Mouse (Mus musculus) heart, postnatal 0 days (tissue): ENCODE measurements around the gene Ccdc149. TPM values are rescaled to one million over a fixed set of nuclear protein-coding genes. Genes with fewer than 3 reads are reported as not detected.

ENCODE experiments used
- ATAC-seq: fragments of 200-750 bp; cut with Nextera tagmentation; 2 replicates; pipeline ENCODE4 v1.8.0; 2017; ENCODE audit warnings: low read depth, moderate number of reproducible peaks, moderate library complexity; ENCODE audit not compliant: insufficient read depth
- DNase-seq: peaks from one replicate; pipeline ENCODE4 v3.0.0-alpha.2; 2016; ENCODE audit warnings: low spot score
- H3K27ac ChIP-seq: fragments of 300-500 bp; sonication (generic); 2 replicates; pipeline ENCODE4 v1.5.1; 2014; ENCODE audit warnings: low read depth, mild to moderate bottlenecking
- H3K27me3 ChIP-seq: fragments of 300-500 bp; sonication (generic); 2 replicates; pipeline ENCODE4 v1.6.1; 2014; ENCODE audit warnings: low read length, mixed read lengths; ENCODE audit not compliant: control insufficient read depth, insufficient read depth
- H3K36me3 ChIP-seq: fragments of 300-500 bp; sonication (generic); replicated peaks from 2 replicates; pipeline ENCODE4 v1.6.1; 2014; ENCODE audit warnings: low read length, mixed read lengths; ENCODE audit not compliant: control insufficient read depth, insufficient read depth
- H3K4me1 ChIP-seq: fragments of 300-500 bp; sonication (generic); 2 replicates; pipeline ENCODE4 v1.6.1; 2014; ENCODE audit warnings: antibody characterized with exemption; ENCODE audit not compliant: control insufficient read depth, insufficient read depth
- H3K4me2 ChIP-seq: fragments of 300-500 bp; sonication (generic); 2 replicates; pipeline ENCODE4 v1.6.1; 2014; ENCODE audit warnings: low read depth, mild to moderate bottlenecking, low read length, moderate library complexity
- H3K4me3 ChIP-seq: fragments of 300-500 bp; sonication (generic); 2 replicates; pipeline ENCODE4 v1.5.1; 2014; ENCODE audit warnings: low read depth, low read length
- H3K9ac ChIP-seq: fragments of 300-500 bp; sonication (generic); replicated peaks from 2 replicates; pipeline ENCODE4 v1.6.1; 2014; ENCODE audit warnings: low read depth, low read length, mixed read lengths
- H3K9me3 ChIP-seq: fragments of 300-500 bp; sonication (generic); replicated peaks from 2 replicates; pipeline ENCODE4 v1.6.1; 2016; ENCODE audit warnings: low read length; ENCODE audit not compliant: control insufficient read depth
- CTCF ChIP-seq: IDR thresholded peaks from 2 replicates; pipeline ENCODE4 v1.5.1; 2016; ENCODE audit warnings: antibody characterized with exemption, control low read depth, low read depth
- EP300 ChIP-seq: IDR thresholded peaks from 2 replicates; pipeline ENCODE4 v1.6.1; 2016; ENCODE audit warnings: antibody characterized with exemption, low read depth
- WGBS: fragments of 180-500 bp; shearing (Covaris S2); extraction: QIAGEN DNeasy Blood & Tissue Kit; methylation state at CpG from one replicate; pipeline ENCODE4 v1.1.7; 2014; 5-methylcytosine and 5-hydroxymethylcytosine counted together
- polyA plus RNA-seq: library from polyadenylated mRNA; unstranded; fragments of >200 nt; fragmentation: Nextera tagmentation; extraction: Ambion mirVana; gene quantifications from 2 replicates; pipeline ENCODE4 v1.2.1, GENCODE M21; 2015
- total RNA-seq: library from RNA; depleted of rRNA; stranded (reverse); fragments of >200 nt; gene quantifications from 2 replicates; pipeline ENCODE4 v1.2.3, GENCODE M21; 2014; ENCODE audit warnings: low replicate concordance

The Ccdc149 gene
- total and polyA plus RNA-seq, 2 experiments from 2014 or later, result 3.1 TPM

GRCm38 (mm10) chr5:52429731-52430480 is 41.4 kb downstream of the Ccdc149 start:
- DNase-seq (no peak), ATAC-seq (no peak)
- TF ChIP-seq EP300 (no peak), CTCF (no peak)
- WGBS, result 72% methylated on average over 14 of the region's 14 CpGs
- H3K9me3 ChIP-seq, result no peaks in the 10 kb centered on the region
- H3K36me3 ChIP-seq, result no peaks in the 10 kb centered on the region
- H3K4me2 ChIP-seq, result no peak overlapping the region
- H3K4me3 ChIP-seq, result no peak overlapping the region
- H3K27me3 ChIP-seq, result no peaks in the 10 kb centered on the region
- H3K9ac ChIP-seq, result no peak overlapping the region
- 0 out of 2 replicates have a peak, but pooled peaks cover 7% of the 10 kb centered on the region for H3K4me1 ChIP-seq
- H3K27ac ChIP-seq, result no peak overlapping the region

- H3K4me1 ChIP-seq, result 0 out of 2 replicates have a peak, but pooled peaks cover 7% of the 10 kb centered on the region
- no peak overlapping the region for H3K27ac ChIP-seq
- DNase-seq, result no peak
- no peaks in the 10 kb centered on the region for H3K9me3 ChIP-seq
- H3K4me2 ChIP-seq, result no peak overlapping the region
- H3K27me3 ChIP-seq, result no peaks in the 10 kb centered on the region
- TF ChIP-seq CTCF (no peak), EP300 (no peak)
- no peaks in the 10 kb centered on the region for H3K36me3 ChIP-seq
- no peak overlapping the region for H3K9ac ChIP-seq
- 63% methylated on average over 4 of the region's 4 CpGs for WGBS
- H3K4me3 ChIP-seq, result no peak overlapping the region
- no peak for ATAC-seq
These were observed 42.7 kb downstream of the Ccdc149 start for GRCm38 (mm10) chr5:52428613-52429012.

GRCm38 (mm10) chr5:52425819-52426218 is 45.5 kb downstream of the Ccdc149 start:
- no peak for ATAC-seq
- H3K4me1 ChIP-seq, result no peaks in the 10 kb centered on the region
- no peak for TF ChIP-seq EP300
- 65% methylated on average over 9 of the region's 9 CpGs for WGBS
- H3K4me2 ChIP-seq, result no peak overlapping the region
- H3K9me3 ChIP-seq, result no peaks in the 10 kb centered on the region
- H3K27ac ChIP-seq, result no peak overlapping the region
- H3K27me3 ChIP-seq, result no peaks in the 10 kb centered on the region
- no peaks in the 10 kb centered on the region for H3K36me3 ChIP-seq
- no peak overlapping the region for H3K4me3 ChIP-seq
- DNase-seq, result no peak
- no peak overlapping the region for H3K9ac ChIP-seq

- ATAC-seq (no peak), DNase-seq (no peak)
- Histone ChIP-seq H3K4me1 (no peaks in the 10 kb centered on the region), H3K27ac (no peak overlapping the region), H3K9ac (no peak overlapping the region), H3K9me3 (no peaks in the 10 kb centered on the region), H3K4me2 (no peak overlapping the region), H3K36me3 (no peaks in the 10 kb centered on the region), H3K4me3 (no peak overlapping the region), H3K27me3 (no peaks in the 10 kb centered on the region)
- 58% methylated on average over 3 of the region's 3 CpGs for WGBS
- TF ChIP-seq EP300, result no peak
- no peak for TF ChIP-seq CTCF
These were observed 47.4 kb downstream of the Ccdc149 start for GRCm38 (mm10) chr5:52423893-52424292.

GRCm38 (mm10) chr5:52416485-52416884 is 54.8 kb downstream of the Ccdc149 start:
- H3K27me3 ChIP-seq, result no peaks in the 10 kb centered on the region
- ATAC-seq (no peak), DNase-seq (no peak)
- H3K4me3 ChIP-seq, result no peak overlapping the region
- no peak overlapping the region for H3K9ac ChIP-seq
- WGBS, result 50% methylated on average over 2 of the region's 2 CpGs
- H3K9me3 ChIP-seq, result no peaks in the 10 kb centered on the region
- no peak overlapping the region for H3K27ac ChIP-seq
- no peaks in the 10 kb centered on the region for H3K36me3 ChIP-seq
- TF ChIP-seq EP300 (no peak), CTCF (no peak)
- H3K4me2 ChIP-seq, result no peak overlapping the region
- H3K4me1 ChIP-seq, result no peaks in the 10 kb centered on the region

- DNase-seq, result no peak
- ATAC-seq, result no peak
- WGBS, result 77% methylated on average over 6 of the region's 6 CpGs
- Histone ChIP-seq H3K4me1 (no peaks in the 10 kb centered on the region), H3K9me3 (no peaks in the 10 kb centered on the region), H3K4me3 (no peak overlapping the region), H3K27me3 (no peaks in the 10 kb centered on the region), H3K4me2 (no peak overlapping the region), H3K27ac (no peak overlapping the region), H3K9ac (no peak overlapping the region), H3K36me3 (no peaks in the 10 kb centered on the region)
- TF ChIP-seq CTCF, result no peak
- TF ChIP-seq EP300, result no peak
These were observed 55.4 kb downstream of the Ccdc149 start for GRCm38 (mm10) chr5:52415917-52416316.
